Mouse (Mus musculus) limb, embryonic 14.5 days (tissue): Measurements from ENCODE around the gene Gm11127. TPM values are rescaled to one million over a fixed set of nuclear protein-coding genes. Genes with fewer than 3 reads are reported as not detected.

Experiments
- ATAC-seq: fragments of 200-750 bp; cut with Nextera tagmentation; 2 replicates; pipeline ENCODE4 v1.8.0; 2017; ENCODE audit warnings: low read depth, moderate number of reproducible peaks, moderate TSS enrichment; ENCODE audit not compliant: low FRiP score
- DNase-seq: peaks from one replicate; pipeline ENCODE4 v3.0.0-alpha.2; 2015; ENCODE audit warnings: low spot score
- H3K27ac ChIP-seq: fragments of 300-500 bp; sonication (generic); replicated peaks from 2 replicates; pipeline ENCODE4 v1.5.1; 2014; ENCODE audit warnings: low read depth, mild to moderate bottlenecking, low read length, moderate library complexity, mixed read lengths
- H3K27me3 ChIP-seq: fragments of 300-500 bp; sonication (generic); 2 replicates; pipeline ENCODE4 v1.6.1; 2014; ENCODE audit warnings: low read length, mixed read lengths; ENCODE audit not compliant: control insufficient read depth, insufficient read depth
- H3K36me3 ChIP-seq: fragments of 300-500 bp; sonication (generic); 2 replicates; pipeline ENCODE4 v1.6.1; 2014; ENCODE audit warnings: mild to moderate bottlenecking, low read length, moderate library complexity, mixed read lengths; ENCODE audit not compliant: control insufficient read depth, insufficient read depth
- H3K4me1 ChIP-seq: fragments of 300-500 bp; sonication (generic); 2 replicates; pipeline ENCODE4 v1.6.1; 2014; ENCODE audit warnings: antibody characterized with exemption, low read length, mixed read lengths; ENCODE audit not compliant: control insufficient read depth, insufficient read depth
- H3K4me2 ChIP-seq: fragments of 300-500 bp; sonication (generic); replicated peaks from 2 replicates; pipeline ENCODE4 v1.6.1; 2014; ENCODE audit warnings: low read depth, mild to moderate bottlenecking, low read length, moderate library complexity; ENCODE audit not compliant: severe bottlenecking
- H3K4me3 ChIP-seq: fragments of 300-500 bp; sonication (generic); replicated peaks from 2 replicates; pipeline ENCODE4 v1.5.1; 2014; ENCODE audit warnings: low read length
- H3K9ac ChIP-seq: fragments of 300-500 bp; sonication (generic); 2 replicates; pipeline ENCODE4 v1.6.1; 2014; ENCODE audit warnings: mild to moderate bottlenecking, low read depth, low read length, moderate library complexity; ENCODE audit not compliant: severe bottlenecking
- H3K9me3 ChIP-seq: fragments of 300-500 bp; sonication (generic); 2 replicates; pipeline ENCODE4 v1.6.1; 2016; ENCODE audit warnings: low read length; ENCODE audit not compliant: control insufficient read depth
- POLR2A ChIP-seq: fragments of 200-500 bp; IDR thresholded peaks from 2 replicates; pipeline ENCODE4 v1.8.0; 2012; ENCODE audit warnings: inconsistent platforms, mild to moderate bottlenecking, moderate library complexity, borderline replicate concordance; ENCODE audit not compliant: insufficient read depth, insufficient read length; ENCODE audit errors: extremely low read depth
- WGBS: fragments of 180-500 bp; shearing (Covaris S2); extraction: QIAGEN DNeasy Blood & Tissue Kit; methylation state at CpG from one replicate; pipeline ENCODE4 v1.1.7; 2014; 5-methylcytosine and 5-hydroxymethylcytosine counted together
- polyA plus RNA-seq, 2 experiments: library from polyadenylated mRNA; depleted of rRNA in 1 of 2; stranded (reverse) in 1 of 2; unstranded in 1 of 2; fragments of >200 nt; fragmentation: Nextera tagmentation in 1 of 2; extraction: Ambion mirVana in 1 of 2; gene quantifications; 2 replicates each; pipeline versions ENCODE4 v1.2.1 to v1.2.3; 2012 to 2014

The Gm11127 gene
- polyA plus RNA-seq, 2 experiments = 0.21 TPM; not detected in 1

DNA sequence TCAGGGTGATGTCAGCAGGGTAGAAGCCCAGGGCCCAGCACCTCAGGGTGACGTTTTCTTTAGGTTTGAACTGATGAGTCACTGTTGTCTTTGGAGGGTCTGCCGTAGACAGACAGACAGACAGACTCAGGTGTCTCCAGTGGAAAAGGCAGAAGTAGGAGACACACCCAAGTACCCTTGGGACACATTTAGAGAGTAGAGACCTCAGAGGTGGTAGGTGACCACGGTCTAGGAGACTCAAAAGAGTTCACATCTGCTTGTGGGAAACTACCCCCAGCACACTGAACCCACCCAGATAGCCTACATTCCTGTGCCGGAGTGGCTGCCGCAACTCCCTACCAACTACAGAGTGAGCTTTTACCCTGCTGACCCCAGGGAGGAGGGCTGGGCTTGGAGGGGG is 43.2 kb downstream of the Gm11127 start:
- ATAC-seq (no peak), DNase-seq (no peak)
- H3K9ac ChIP-seq = no peak overlapping the region
- no peaks in the 10 kb centered on the region for H3K27me3 ChIP-seq
- no peak overlapping the region for H3K4me3 ChIP-seq
- H3K9me3 ChIP-seq = no peaks in the 10 kb centered on the region
- H3K4me2 ChIP-seq = no peak overlapping the region
- no peaks in the 10 kb centered on the region for H3K4me1 ChIP-seq
- no peak for TF ChIP-seq POLR2A
- H3K36me3 ChIP-seq = peaks cover 13% of the 10 kb centered on the region
- 90% methylated on average over 5 of the region's 5 CpGs for WGBS
- H3K27ac ChIP-seq = no peak overlapping the region

Other genes starting within 250 kb of the Gm11127 start
- 10.8 and 12.2 TPM in 2 replicates for gene Ier3, start 236.7 kb downstream of the Gm11127 start, polyA plus RNA-seq (2012; rRNA removed)
- gene Ier3, start 236.7 kb downstream of the Gm11127 start, polyA plus RNA-seq (2014; fragmentation: Nextera tagmentation; extraction: Ambion mirVana) = 8.8 and 8.9 TPM in 2 replicates
- 61.8 and 66.3 TPM in 2 replicates for gene Flot1, start 235.1 kb downstream of the Gm11127 start, polyA plus RNA-seq (2012; rRNA removed)
- 47.2 and 53.7 TPM in 2 replicates for gene Flot1, start 235.1 kb downstream of the Gm11127 start, polyA plus RNA-seq (2014; fragmentation: Nextera tagmentation; extraction: Ambion mirVana)
- gene Tubb5, start 220.1 kb downstream of the Gm11127 start, polyA plus RNA-seq (2012; rRNA removed) = 1,341 and 1,699 TPM in 2 replicates
- gene Tubb5, start 220.1 kb downstream of the Gm11127 start, polyA plus RNA-seq (2014; fragmentation: Nextera tagmentation; extraction: Ambion mirVana) = 808 and 880 TPM in 2 replicates
- gene Mdc1, start 216.9 kb downstream of the Gm11127 start, polyA plus RNA-seq (2012; rRNA removed) = 24.9 and 28.8 TPM in 2 replicates
- gene Mdc1, start 216.9 kb downstream of the Gm11127 start, polyA plus RNA-seq (2014; fragmentation: Nextera tagmentation; extraction: Ambion mirVana) = 12.2 and 13.9 TPM in 2 replicates
- gene Nrm, start 197.1 kb downstream of the Gm11127 start, polyA plus RNA-seq (2012; rRNA removed) = 77.5 and 80.7 TPM in 2 replicates
- gene Nrm, start 197.1 kb downstream of the Gm11127 start, polyA plus RNA-seq (2014; fragmentation: Nextera tagmentation; extraction: Ambion mirVana) = 49.5 and 56.4 TPM in 2 replicates
- 47.2 and 56.2 TPM in 2 replicates for gene Ppp1r18, start 192.8 kb downstream of the Gm11127 start, polyA plus RNA-seq (2012; rRNA removed)
- gene Ppp1r18, start 192.8 kb downstream of the Gm11127 start, polyA plus RNA-seq (2014; fragmentation: Nextera tagmentation; extraction: Ambion mirVana) = 26.0 and 26.3 TPM in 2 replicates
- gene Dhx16, start 178.6 kb downstream of the Gm11127 start, polyA plus RNA-seq (2012; rRNA removed) = 78.6 and 90.5 TPM in 2 replicates
- 40.0 and 43.4 TPM in 2 replicates for gene Dhx16, start 178.6 kb downstream of the Gm11127 start, polyA plus RNA-seq (2014; fragmentation: Nextera tagmentation; extraction: Ambion mirVana)
- gene 2310061I04Rik, start 160.9 kb downstream of the Gm11127 start, polyA plus RNA-seq (2012; rRNA removed) = 53.9 and 68.4 TPM in 2 replicates
- 20.6 and 20.7 TPM in 2 replicates for gene 2310061I04Rik, start 160.9 kb downstream of the Gm11127 start, polyA plus RNA-seq (2014; fragmentation: Nextera tagmentation; extraction: Ambion mirVana)
- gene Atat1, start 148.3 kb downstream of the Gm11127 start, polyA plus RNA-seq (2012; rRNA removed) = 157 and 189 TPM in 2 replicates
- 68.7 and 88.1 TPM in 2 replicates for gene Atat1, start 148.3 kb downstream of the Gm11127 start, polyA plus RNA-seq (2014; fragmentation: Nextera tagmentation; extraction: Ambion mirVana)
- 62.7 and 62.9 TPM in 2 replicates for gene Mrps18b, start 142.0 kb downstream of the Gm11127 start, polyA plus RNA-seq (2012; rRNA removed)
- gene Mrps18b, start 142.0 kb downstream of the Gm11127 start, polyA plus RNA-seq (2014; fragmentation: Nextera tagmentation; extraction: Ambion mirVana) = 68.0 and 70.3 TPM in 2 replicates
- 39.9 and 41.6 TPM in 2 replicates for gene Ppp1r10, start 141.9 kb downstream of the Gm11127 start, polyA plus RNA-seq (2012; rRNA removed)
- gene Ppp1r10, start 141.9 kb downstream of the Gm11127 start, polyA plus RNA-seq (2014; fragmentation: Nextera tagmentation; extraction: Ambion mirVana) = 30.8 and 34.2 TPM in 2 replicates
- 73.4 and 83.1 TPM in 2 replicates for gene Abcf1, start 88.6 kb downstream of the Gm11127 start, polyA plus RNA-seq (2012; rRNA removed)
- 77.2 and 84.6 TPM in 2 replicates for gene Abcf1, start 88.6 kb downstream of the Gm11127 start, polyA plus RNA-seq (2014; fragmentation: Nextera tagmentation; extraction: Ambion mirVana)
- gene Gnl1, start 78.5 kb downstream of the Gm11127 start, polyA plus RNA-seq (2012; rRNA removed) = 37.7 and 41.8 TPM in 2 replicates
- gene Gnl1, start 78.5 kb downstream of the Gm11127 start, polyA plus RNA-seq (2014; fragmentation: Nextera tagmentation; extraction: Ambion mirVana) = 43.4 and 49.5 TPM in 2 replicates
- gene Prr3, start 78.1 kb downstream of the Gm11127 start, polyA plus RNA-seq (2012; rRNA removed) = 57.8 and 62.8 TPM in 2 replicates
- gene Prr3, start 78.1 kb downstream of the Gm11127 start, polyA plus RNA-seq (2014; fragmentation: Nextera tagmentation; extraction: Ambion mirVana) = 33.3 and 34.7 TPM in 2 replicates
- gene H2-T24, start 37.8 kb downstream of the Gm11127 start, polyA plus RNA-seq (2012; rRNA removed) = 0.14 and 0.42 TPM in 2 replicates
- gene H2-T24, start 37.8 kb downstream of the Gm11127 start, polyA plus RNA-seq (2014; fragmentation: Nextera tagmentation; extraction: Ambion mirVana) = 1.5 and 3.3 TPM in 2 replicates
- 13.5 and 15.0 TPM in 2 replicates for gene H2-T23, start 25.5 kb downstream of the Gm11127 start, polyA plus RNA-seq (2012; rRNA removed)
- gene H2-T23, start 25.5 kb downstream of the Gm11127 start, polyA plus RNA-seq (2014; fragmentation: Nextera tagmentation; extraction: Ambion mirVana) = 10.0 and 10.8 TPM in 2 replicates
- 27.4 and 29.0 TPM in 2 replicates for gene H2-T22, start 15.6 kb downstream of the Gm11127 start, polyA plus RNA-seq (2012; rRNA removed)
- 23.4 and 26.6 TPM in 2 replicates for gene H2-T22, start 15.6 kb downstream of the Gm11127 start, polyA plus RNA-seq (2014; fragmentation: Nextera tagmentation; extraction: Ambion mirVana)
- gene Gm6034, start 15.4 kb downstream of the Gm11127 start, polyA plus RNA-seq (2012; rRNA removed) = not detected in 2 replicates
- gene Gm6034, start 15.4 kb downstream of the Gm11127 start, polyA plus RNA-seq (2014; fragmentation: Nextera tagmentation; extraction: Ambion mirVana) = not detected in 2 replicates
- not detected in 2 replicates for gene Gm19684, start 63.3 kb upstream of the Gm11127 start, polyA plus RNA-seq (2012; rRNA removed)
- not detected in 2 replicates for gene Gm19684, start 63.3 kb upstream of the Gm11127 start, polyA plus RNA-seq (2014; fragmentation: Nextera tagmentation; extraction: Ambion mirVana)
- gene Gm7030, start 71.1 kb upstream of the Gm11127 start, polyA plus RNA-seq (2012; rRNA removed) = not detected in 2 replicates
- gene Gm7030, start 71.1 kb upstream of the Gm11127 start, polyA plus RNA-seq (2014; fragmentation: Nextera tagmentation; extraction: Ambion mirVana) = not detected in 2 replicates
- 0.05 TPM in 1 of 2 replicates, not detected in the other for gene Gm8909, start 110.2 kb upstream of the Gm11127 start, polyA plus RNA-seq (2012; rRNA removed)
- gene Gm8909, start 110.2 kb upstream of the Gm11127 start, polyA plus RNA-seq (2014; fragmentation: Nextera tagmentation; extraction: Ambion mirVana) = not detected in 2 replicates
- 0.09 TPM in 1 of 2 replicates, not detected in the other for gene H2-T3, start 131.9 kb upstream of the Gm11127 start, polyA plus RNA-seq (2012; rRNA removed)
- gene H2-T3, start 131.9 kb upstream of the Gm11127 start, polyA plus RNA-seq (2014; fragmentation: Nextera tagmentation; extraction: Ambion mirVana) = not detected in 2 replicates
- gene Rpp21, start 199.7 kb upstream of the Gm11127 start, polyA plus RNA-seq (2012; rRNA removed) = 73.2 and 87.5 TPM in 2 replicates
- 113 and 123 TPM in 2 replicates for gene Rpp21, start 199.7 kb upstream of the Gm11127 start, polyA plus RNA-seq (2014; fragmentation: Nextera tagmentation; extraction: Ambion mirVana)
- gene Trim39, start 213.9 kb upstream of the Gm11127 start, polyA plus RNA-seq (2012; rRNA removed) = 42.6 and 44.6 TPM in 2 replicates
- gene Trim39, start 213.9 kb upstream of the Gm11127 start, polyA plus RNA-seq (2014; fragmentation: Nextera tagmentation; extraction: Ambion mirVana) = 14.5 and 16.9 TPM in 2 replicates
- not detected in 2 replicates for gene H2-M10.2, start 228.1 kb upstream of the Gm11127 start, polyA plus RNA-seq (2012; rRNA removed)
- not detected in 2 replicates for gene H2-M10.2, start 228.1 kb upstream of the Gm11127 start, polyA plus RNA-seq (2014; fragmentation: Nextera tagmentation; extraction: Ambion mirVana)